ENCODE assay signal across 9 mouse cellular contexts in genomic region chr10:108979660-108980059, GRCm38 (mm10). TPM values are rescaled to one million over a fixed set of nuclear protein-coding genes. Genes with fewer than 3 reads are reported as not detected.
DNase-seq lines count a peak whose midpoint lies in the region; ATAC-seq and TF ChIP-seq lines count a peak whose summit lies in the region.
"Had no signal": no experiment of that assay in that cellular context is flagged by ENCODE, and none has a peak within 500 bp of the region (broad histone marks: within the 10 kb centered on the region; RNA-seq: fewer than 3 reads in every experiment).

No protein-coding gene starts in this region.

- H3K4me3 ChIP-seq in kidney, embryonic 14.5 days (ENCODE audit: low read length): no peak overlapping the region
- H3K4me3 ChIP-seq in gastrocnemius, adult 2 months: no peak overlapping the region
- H3K4me3 ChIP-seq: limb, embryonic 13.5 days had no signal

- peak; percentile 21 for DNase-seq in kidney, adult 11 months
- DNase-seq in cerebellum, adult 11-12 months: peak; percentile 90
- peak; percentile 31 for DNase-seq in gastrocnemius, adult 2 months
- DNase-seq in layer of hippocampus, adult 11-12 months (ENCODE audit: low spot score): peak; percentile 80
- peak; percentile 42 for DNase-seq in lung, postnatal 25 days (ENCODE audit: low spot score)
- peak; percentile 63 for DNase-seq in testis, postnatal 10 days (ENCODE audit: low spot score)

- ATAC-seq in kidney, embryonic 14.5 days (ENCODE audit: low FRiP score, low TSS enrichment): no peak
- ATAC-seq in granulocyte monocyte progenitor cell, adult 5-6 weeks (replicated peaks; ENCODE audit: poor library complexity, severe bottlenecking): no peak

- WGBS in kidney, embryonic 14.5 days: 82% methylated on average over 6 of the region's 6 CpGs

- no peak overlapping the region for H3K27ac ChIP-seq in kidney, embryonic 14.5 days (ENCODE audit: low read depth, low read length)
- no peak overlapping the region for H3K27ac ChIP-seq in gastrocnemius, adult 2 months
- H3K27ac ChIP-seq: limb, embryonic 13.5 days had no signal

- no peaks in the 10 kb centered on the region for H3K4me1 ChIP-seq in kidney, embryonic 14.5 days (ENCODE audit: control insufficient read depth, insufficient read depth, low read length)
- H3K4me1 ChIP-seq: limb, embryonic 13.5 days had no signal

- intact Hi-C loops in gastrocnemius, adult 2 months (cut with DNase I): no loop called here

- no peaks in the 10 kb centered on the region for H3K9me3 ChIP-seq in kidney, embryonic 14.5 days (ENCODE audit: control insufficient read depth, low read length)
- H3K9me3 ChIP-seq: limb, embryonic 13.5 days had no signal

- H3K27me3 ChIP-seq in kidney, embryonic 14.5 days (ENCODE audit: control insufficient read depth, insufficient read depth, low read length): no peaks in the 10 kb centered on the region
- H3K27me3 ChIP-seq: limb, embryonic 13.5 days had no signal

- H3K36me3 ChIP-seq in kidney, embryonic 14.5 days (ENCODE audit: control insufficient read depth, insufficient read depth, low read length): no peaks in the 10 kb centered on the region
- H3K36me3 ChIP-seq: limb, embryonic 13.5 days had no signal

- no peak overlapping the region for H3K4me2 ChIP-seq in kidney, embryonic 14.5 days (replicated peaks; ENCODE audit: low read depth, low read length)
- H3K4me2 ChIP-seq: limb, embryonic 13.5 days had no signal

- H3K9ac ChIP-seq in kidney, embryonic 14.5 days (ENCODE audit: low read depth, low read length): no peak overlapping the region
- H3K9ac ChIP-seq: limb, embryonic 13.5 days had no signal

- no peak for TF ChIP-seq CTCF in gastrocnemius, adult 2 months (IDR thresholded peaks at IDR 0.05)

RNA-seq across cellular contexts. Expression of gene Syt1, which starts 31.1 kb away (rescaled TPM):
- 1.0 and 1.3 TPM in 2 replicates for polyA plus RNA-seq in kidney, embryonic 14.5 days (2014; fragmentation: Nextera tagmentation; extraction: Ambion mirVana)
- not detected for total RNA-seq in gastrocnemius, adult 2 months (2021)
- not detected in 2 replicates for total RNA-seq in granulocyte monocyte progenitor cell, adult 5-6 weeks (2014; fragmentation: Nextera tagmentation)
- not detected in 2 replicates for total RNA-seq in granulocyte monocyte progenitor cell, adult 5-6 weeks (2017)

Comparison
In these comparisons a context has a peak if more than half of its experiments do, and no peak if none do; other contexts are left out.
1. DNase-seq: peak in every context shown above with its lines; median percentile 90 in cerebellum, adult 11-12 months; 80 in layer of hippocampus, adult 11-12 months; 63 in testis, postnatal 10 days; 42 in lung, postnatal 25 days; 31 in gastrocnemius, adult 2 months; 21 in kidney, adult 11 months.